Comparison of ENCODE assay signal across 8 mouse cellular contexts in genomic region chr11:103117591-103118009, GRCm38 (mm10). TPM values are rescaled to one million over a fixed set of nuclear protein-coding genes. Genes with fewer than 3 reads are reported as not detected.
A peak's percentile ranks its signal among the peaks of the same experiment; 100 is the strongest.
DNase-seq lines count a peak whose midpoint lies in the region; ATAC-seq lines count a peak whose summit lies in the region.

No protein-coding gene starts in this region.

- WGBS in liver, embryonic 12.5 days (ENCODE audit: insufficient replicate concordance) = under 1% methylated on average over 38 of the region's 38 CpGs
- 0% methylated on average over 38 of the region's 38 CpGs for WGBS in neural tube, embryonic 14.5 days

- no peak for ATAC-seq in liver, embryonic 12.5 days
- no peak for ATAC-seq in neural tube, embryonic 14.5 days (ENCODE audit: low read depth)

- peak; percentile 62 to 65 for DNase-seq in cerebellum, postnatal 10 days
- DNase-seq in cerebellum, adult 9-11 months = no peak
- DNase-seq in urinary bladder, postnatal 14 days (ENCODE audit: low spot score) = peak; percentile 62
- DNase-seq in urinary bladder, postnatal 10 days (ENCODE audit: low spot score) = no peak
- peak; percentile 67 for DNase-seq in heart, postnatal 4 days
- no peak for DNase-seq in thymus, postnatal 10 days (ENCODE audit: low spot score in 2 of 2)

- no peaks in the 10 kb centered on the region for H3K36me3 ChIP-seq in liver, embryonic 12.5 days
- no peaks in the 10 kb centered on the region for H3K36me3 ChIP-seq in neural tube, embryonic 14.5 days (ENCODE audit: control insufficient read depth, insufficient read depth, low read length)

- H3K4me1 ChIP-seq in liver, embryonic 12.5 days = peaks cover 52% of the 10 kb centered on the region
- peaks cover 7% of the 10 kb centered on the region for H3K4me1 ChIP-seq in neural tube, embryonic 14.5 days (ENCODE audit: control insufficient read depth, insufficient read depth, low read length)

- H3K9ac ChIP-seq in liver, embryonic 12.5 days = peak overlapping the region; percentile 88
- H3K9ac ChIP-seq in neural tube, embryonic 14.5 days (replicated peaks; ENCODE audit: low read depth, low read length) = peak overlapping the region; percentile 60

- peaks cover 7% of the 10 kb centered on the region for H3K27me3 ChIP-seq in liver, embryonic 12.5 days (replicated peaks)
- no peaks in the 10 kb centered on the region for H3K27me3 ChIP-seq in neural tube, embryonic 14.5 days (ENCODE audit: control insufficient read depth, insufficient read depth, low read length)

- H3K4me3 ChIP-seq in liver, embryonic 12.5 days = peak overlapping the region; percentile 77
- H3K4me3 ChIP-seq in neural tube, embryonic 14.5 days (ENCODE audit: low read depth, low read length) = peak overlapping the region; percentile 59

- H3K4me2 ChIP-seq in liver, embryonic 12.5 days = peak overlapping the region; percentile 99
- H3K4me2 ChIP-seq in neural tube, embryonic 14.5 days (ENCODE audit: low read depth, low read length) = peak overlapping the region; percentile 78

- H3K9me3 ChIP-seq in liver, embryonic 12.5 days (replicated peaks) = no peaks in the 10 kb centered on the region
- no peaks in the 10 kb centered on the region for H3K9me3 ChIP-seq in neural tube, embryonic 14.5 days (ENCODE audit: control insufficient read depth, low read length)

- H3K27ac ChIP-seq in liver, embryonic 12.5 days = peak overlapping the region; percentile 91
- H3K27ac ChIP-seq in neural tube, embryonic 14.5 days (ENCODE audit: low read depth, low read length) = peak overlapping the region; percentile 55; the same call in 1 of the 2 replicates

RNA-seq across cellular contexts. Expression of gene Hexim1, which starts 1.6 kb away (rescaled TPM):
- total RNA-seq in heart, postnatal 4 days (2021) = 10 to 100 TPM; 14.8 to 15.7 TPM
- polyA plus RNA-seq in liver, embryonic 12.5 days (2016; fragmentation: Nextera tagmentation; extraction: Ambion mirVana) = 2.4 and 3.0 TPM in 2 replicates
- polyA plus RNA-seq in neural tube, embryonic 14.5 days (2014; fragmentation: Nextera tagmentation; extraction: Ambion mirVana) = 5.8 and 6.1 TPM in 2 replicates

RNA-seq across cellular contexts. Expression of gene Hexim2, which starts 14.6 kb away (rescaled TPM):
- total RNA-seq in heart, postnatal 4 days (2021) = 1 to 10 TPM; 4.2 to 4.8 TPM
- 9.5 and 10.0 TPM in 2 replicates for polyA plus RNA-seq in liver, embryonic 12.5 days (2016; fragmentation: Nextera tagmentation; extraction: Ambion mirVana)
- 24.4 and 29.8 TPM in 2 replicates for polyA plus RNA-seq in neural tube, embryonic 14.5 days (2014; fragmentation: Nextera tagmentation; extraction: Ambion mirVana)

RNA-seq across cellular contexts. Expression of gene Acbd4, which starts 16.1 kb away (rescaled TPM):
- total RNA-seq in heart, postnatal 4 days (2021) = 10 to 100 TPM; 25.9 to 29.2 TPM
- 40.6 and 46.1 TPM in 2 replicates for polyA plus RNA-seq in liver, embryonic 12.5 days (2016; fragmentation: Nextera tagmentation; extraction: Ambion mirVana)
- 8.1 and 8.2 TPM in 2 replicates for polyA plus RNA-seq in neural tube, embryonic 14.5 days (2014; fragmentation: Nextera tagmentation; extraction: Ambion mirVana)

RNA-seq across cellular contexts. Expression of gene Plcd3, which starts 16.1 kb away (rescaled TPM):
- 10 to 100 TPM; 28.0 to 34.8 TPM for total RNA-seq in heart, postnatal 4 days (2021)
- 0.74 and 0.79 TPM in 2 replicates for polyA plus RNA-seq in liver, embryonic 12.5 days (2016; fragmentation: Nextera tagmentation; extraction: Ambion mirVana)
- polyA plus RNA-seq in neural tube, embryonic 14.5 days (2014; fragmentation: Nextera tagmentation; extraction: Ambion mirVana) = 1.3 and 1.4 TPM in 2 replicates

RNA-seq across cellular contexts. Expression of gene Fmnl1, which starts 53.3 kb away (rescaled TPM):
- 1 to 10 TPM; 7.4 to 8.6 TPM for total RNA-seq in heart, postnatal 4 days (2021)
- 5.2 and 5.7 TPM in 2 replicates for polyA plus RNA-seq in liver, embryonic 12.5 days (2016; fragmentation: Nextera tagmentation; extraction: Ambion mirVana)
- 5.1 and 9.2 TPM in 2 replicates for polyA plus RNA-seq in neural tube, embryonic 14.5 days (2014; fragmentation: Nextera tagmentation; extraction: Ambion mirVana)

Comparison
In these comparisons a context has a peak if more than half of its experiments do, and no peak if none do; other contexts are left out.
1. DNase-seq: peak in cerebellum, postnatal 10 days (2 of 2), urinary bladder, postnatal 14 days (single experiment) and heart, postnatal 4 days (single experiment); none in cerebellum, adult 9-11 months (single experiment), urinary bladder, postnatal 10 days (single experiment) and thymus, postnatal 10 days (0 of 2).